Mouse (Mus musculus): ENCODE measurements around the gene Nup188. TPM values are rescaled to one million over a fixed set of nuclear protein-coding genes. Genes with fewer than 3 reads are reported as not detected.
A peak's percentile ranks its signal among the peaks of the same experiment; 100 is the strongest.

Gene Nup188
- total and polyA plus RNA-seq, 3 experiments = 22.1 to 89.5 (median 62.8) TPM

- DNase-seq (ENCODE audit: low spot score) (no peak), ATAC-seq (ENCODE audit: extremely low read depth, insufficient number of reproducible peaks, low FRiP score, poor library complexity, severe bottlenecking) (no peak)
- no peak within 1 kb of the TSS for H3K4me3 ChIP-seq (ENCODE audit: low read depth, low read length)
- H3K9me3 ChIP-seq (replicated peaks) = no peaks in the 10 kb centered on the region
- TF ChIP-seq CTCF (IDR thresholded peaks at IDR 0.05; ENCODE audit: low read depth, low read length) = no peak
- TF ChIP-seq GATA2 (IDR thresholded peaks at IDR 0.05; ENCODE audit: borderline replicate concordance, low read depth, low read length) = no peak
- no peak for TF ChIP-seq GATA1 (IDR thresholded peaks at IDR 0.05; ENCODE audit: borderline replicate concordance, low read length)
- TF ChIP-seq TAL1 (conservative IDR thresholded peaks at IDR 0.05; ENCODE audit: low read depth, low read length) = no peak
- TF ChIP-seq POLR2AphosphoS5 (IDR thresholded peaks at IDR 0.05; ENCODE audit: insufficient replicate concordance, low read depth, low read length) = no peak
- H3K27me3 ChIP-seq (ENCODE audit: insufficient read depth, low read length) = peaks cover 2% of the 10 kb centered on the region; the same call in 1 of the 2 replicates
- H3K36me3 ChIP-seq (replicated peaks) = peaks cover 44% of the 10 kb centered on the region
- peaks cover 14% of the 10 kb centered on the region for H3K4me1 ChIP-seq (ENCODE audit: insufficient read depth, low read depth, low read length)
Observed at GRCm38 (mm10) chr2:30280743-30281142, 5.5 kb upstream of the Nup188 start, which contains the start of gene Gm28038. Gene Gm28038, plus strand, starts transcription at chr2:30281043.

- Histone ChIP-seq H3K4me3 (ENCODE audit: low read depth, low read length) (no peak overlapping the region), H3K9me3 (replicated peaks) (no peaks in the 10 kb centered on the region), H3K36me3 (replicated peaks) (peaks cover 44% of the 10 kb centered on the region), H3K27me3 (ENCODE audit: insufficient read depth, low read length) (peaks cover 2% of the 10 kb centered on the region; the same call in 1 of the 2 replicates), H3K4me1 (ENCODE audit: insufficient read depth, low read depth, low read length) (peaks cover 17% of the 10 kb centered on the region)
- ATAC-seq (ENCODE audit: extremely low read depth, insufficient number of reproducible peaks, low FRiP score, poor library complexity, severe bottlenecking) (no peak), DNase-seq (ENCODE audit: low spot score) (no peak)
- TF ChIP-seq CTCF (IDR thresholded peaks at IDR 0.05; ENCODE audit: low read depth, low read length) = no peak
- TF ChIP-seq GATA2 (IDR thresholded peaks at IDR 0.05; ENCODE audit: borderline replicate concordance, low read depth, low read length) = no peak
- no peak for TF ChIP-seq TAL1 (conservative IDR thresholded peaks at IDR 0.05; ENCODE audit: low read depth, low read length)
- TF ChIP-seq GATA1 (IDR thresholded peaks at IDR 0.05; ENCODE audit: borderline replicate concordance, low read length) = no peak
- TF ChIP-seq POLR2AphosphoS5 (IDR thresholded peaks at IDR 0.05; ENCODE audit: insufficient replicate concordance, low read depth, low read length) = no peak
Observed at GRCm38 (mm10) chr2:30281651-30282050, 4.5 kb upstream of the Nup188 start.

GRCm38 (mm10) chr2:30283193-30283592, 3.0 kb upstream of the Nup188 start:
- no peaks in the 10 kb centered on the region for H3K9me3 ChIP-seq (replicated peaks)
- no peaks in the 10 kb centered on the region for H3K27me3 ChIP-seq (ENCODE audit: insufficient read depth, low read length)
- H3K36me3 ChIP-seq (replicated peaks) = peaks cover 44% of the 10 kb centered on the region
- DNase-seq (ENCODE audit: low spot score) (no peak), ATAC-seq (ENCODE audit: extremely low read depth, insufficient number of reproducible peaks, low FRiP score, poor library complexity, severe bottlenecking) (no peak)
- peaks cover 29% of the 10 kb centered on the region for H3K4me1 ChIP-seq (ENCODE audit: insufficient read depth, low read depth, low read length)
- TF ChIP-seq CTCF (IDR thresholded peaks at IDR 0.05; ENCODE audit: low read depth, low read length) (no peak), GATA2 (IDR thresholded peaks at IDR 0.05; ENCODE audit: borderline replicate concordance, low read depth, low read length) (no peak), TAL1 (conservative IDR thresholded peaks at IDR 0.05; ENCODE audit: low read depth, low read length) (no peak)
- H3K4me3 ChIP-seq (ENCODE audit: low read depth, low read length) = no peak overlapping the region

- H3K4me1 ChIP-seq (ENCODE audit: insufficient read depth, low read depth, low read length) = peaks cover 34% of the 10 kb centered on the region
- ATAC-seq (ENCODE audit: extremely low read depth, insufficient number of reproducible peaks, low FRiP score, poor library complexity, severe bottlenecking) = no peak
- DNase-seq (ENCODE audit: low spot score) = no peak
- H3K4me3 ChIP-seq (ENCODE audit: low read depth, low read length) = peak overlapping the region; percentile 80; the same call in 1 of the 2 replicates
- no peaks in the 10 kb centered on the region for H3K27me3 ChIP-seq (ENCODE audit: insufficient read depth, low read length)
- peaks cover 54% of the 10 kb centered on the region for H3K36me3 ChIP-seq (replicated peaks)
- no peak for TF ChIP-seq TAL1 (conservative IDR thresholded peaks at IDR 0.05; ENCODE audit: low read depth, low read length)
- no peak for TF ChIP-seq POLR2AphosphoS5 (IDR thresholded peaks at IDR 0.05; ENCODE audit: insufficient replicate concordance, low read depth, low read length)
- TF ChIP-seq GATA2 (IDR thresholded peaks at IDR 0.05; ENCODE audit: borderline replicate concordance, low read depth, low read length) = no peak
- TF ChIP-seq CTCF (IDR thresholded peaks at IDR 0.05; ENCODE audit: low read depth, low read length) = no peak
- TF ChIP-seq GATA1 (IDR thresholded peaks at IDR 0.05; ENCODE audit: borderline replicate concordance, low read length) = no peak
- no peaks in the 10 kb centered on the region for H3K9me3 ChIP-seq (replicated peaks)
Observed at GRCm38 (mm10) chr2:30285004-30285403, 1.2 kb upstream of the Nup188 start.

- DNase-seq (ENCODE audit: low spot score) (no peak), ATAC-seq (ENCODE audit: extremely low read depth, insufficient number of reproducible peaks, low FRiP score, poor library complexity, severe bottlenecking) (no peak)
- no peak for TF ChIP-seq POLR2AphosphoS5 (IDR thresholded peaks at IDR 0.05; ENCODE audit: insufficient replicate concordance, low read depth, low read length)
- no peak for TF ChIP-seq GATA2 (IDR thresholded peaks at IDR 0.05; ENCODE audit: borderline replicate concordance, low read depth, low read length)
- no peak for TF ChIP-seq GATA1 (IDR thresholded peaks at IDR 0.05; ENCODE audit: borderline replicate concordance, low read length)
- no peak for TF ChIP-seq TAL1 (conservative IDR thresholded peaks at IDR 0.05; ENCODE audit: low read depth, low read length)
- TF ChIP-seq CTCF (IDR thresholded peaks at IDR 0.05; ENCODE audit: low read depth, low read length) = no peak
- Histone ChIP-seq H3K36me3 (replicated peaks) (peaks cover 56% of the 10 kb centered on the region), H3K4me3 (ENCODE audit: low read depth, low read length) (peak overlapping the region; percentile 80), H3K4me1 (ENCODE audit: insufficient read depth, low read depth, low read length) (peaks cover 38% of the 10 kb centered on the region), H3K27me3 (ENCODE audit: insufficient read depth, low read length) (no peaks in the 10 kb centered on the region), H3K9me3 (replicated peaks) (no peaks in the 10 kb centered on the region)
Observed at GRCm38 (mm10) chr2:30285416-30286181, 598 bp upstream of the Nup188 start.

- Histone ChIP-seq H3K4me1 (ENCODE audit: insufficient read depth, low read depth, low read length) (peaks cover 45% of the 10 kb centered on the region), H3K9me3 (replicated peaks) (no peaks in the 10 kb centered on the region), H3K36me3 (replicated peaks) (peaks cover 63% of the 10 kb centered on the region), H3K4me3 (ENCODE audit: low read depth, low read length) (peak overlapping the region; percentile 80), H3K27me3 (ENCODE audit: insufficient read depth, low read length) (no peaks in the 10 kb centered on the region)
- DNase-seq (ENCODE audit: low spot score) = no peak
- ATAC-seq (ENCODE audit: extremely low read depth, insufficient number of reproducible peaks, low FRiP score, poor library complexity, severe bottlenecking) = no peak
- TF ChIP-seq GATA2 (IDR thresholded peaks at IDR 0.05; ENCODE audit: borderline replicate concordance, low read depth, low read length) (no peak), POLR2AphosphoS5 (IDR thresholded peaks at IDR 0.05; ENCODE audit: insufficient replicate concordance, low read depth, low read length) (no peak), CTCF (IDR thresholded peaks at IDR 0.05; ENCODE audit: low read depth, low read length) (no peak), GATA1 (IDR thresholded peaks at IDR 0.05; ENCODE audit: borderline replicate concordance, low read length) (no peak), TAL1 (conservative IDR thresholded peaks at IDR 0.05; ENCODE audit: low read depth, low read length) (no peak)
Observed at GRCm38 (mm10) chr2:30287027-30287373, 803 bp downstream of the Nup188 start.

Data from G1E (cell line).